Mouse (Mus musculus) liver, postnatal 0 days (tissue): Measurements from ENCODE around the gene Cep290.

Experiments
- CTCF ChIP-seq: sonication (generic); IDR thresholded peaks from 2 replicates; pipeline ENCODE4 v1.5.1; 2016; ENCODE audit warnings: antibody characterized with exemption, low read depth
- EP300 ChIP-seq: IDR thresholded peaks from 2 replicates; pipeline ENCODE4 v1.6.1; 2016; ENCODE audit warnings: antibody characterized with exemption, low read depth, mild to moderate bottlenecking

DNA sequence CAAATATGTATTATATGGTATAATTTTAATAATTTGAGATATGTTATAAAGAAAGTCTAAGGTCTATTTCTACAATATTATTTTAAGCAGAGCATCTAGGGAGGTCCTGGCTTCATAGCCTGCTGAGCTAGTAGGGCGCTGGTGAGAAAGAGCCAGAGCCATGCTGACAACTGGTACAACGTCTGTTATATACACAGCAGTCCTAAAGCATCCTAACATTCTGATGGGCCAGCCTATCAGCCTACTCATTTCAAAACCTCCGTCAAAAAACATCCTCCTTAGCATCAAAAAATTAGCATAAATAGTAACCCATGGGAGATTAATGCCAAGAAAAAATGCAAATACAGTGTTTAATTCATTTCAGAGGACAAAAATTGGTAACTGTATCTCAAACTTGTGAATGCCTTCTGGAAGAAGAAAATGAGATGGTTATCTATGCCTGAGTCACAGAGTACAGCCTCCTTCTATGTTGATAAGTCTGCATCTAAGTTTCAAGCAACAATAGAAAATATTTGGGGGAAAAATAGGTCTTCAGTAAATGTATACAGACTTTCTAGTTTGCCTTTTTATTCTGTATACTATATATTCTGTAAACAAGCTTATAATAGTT lies 69.3 kb downstream of the Cep290 start:
- no peak for TF ChIP-seq CTCF
- no peak for TF ChIP-seq EP300
